ENCODE assay signal across 14 mouse cellular contexts in the genomic region with DNA sequence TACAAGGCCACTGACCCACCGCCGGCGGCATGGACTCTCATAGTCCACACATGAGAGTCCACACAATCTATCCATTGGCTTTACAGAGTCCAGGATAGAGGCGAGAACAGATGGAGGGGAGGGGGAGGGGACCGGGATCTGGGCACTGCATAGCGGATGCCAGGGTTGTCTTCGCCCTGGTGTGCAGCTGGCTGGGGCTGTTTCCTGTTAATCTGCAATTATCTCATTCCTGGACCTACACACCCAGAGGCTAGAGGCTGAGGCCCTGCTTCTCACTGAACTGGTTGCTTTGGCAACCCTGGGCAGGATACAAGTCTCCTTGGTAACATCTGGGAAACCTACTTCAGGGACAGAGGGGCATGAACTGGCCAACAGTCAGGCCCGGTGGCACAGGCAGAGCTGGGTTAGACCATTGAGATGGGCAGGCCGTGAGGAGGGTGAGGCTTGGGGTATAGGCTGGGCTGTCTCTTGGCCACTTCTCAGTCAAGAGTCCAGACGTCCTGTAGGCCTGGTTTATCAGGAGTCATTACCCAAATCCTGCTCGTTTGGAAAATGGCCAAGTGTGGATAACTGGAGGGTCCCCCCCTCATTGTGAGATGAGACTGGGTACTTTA. TPM values are rescaled to one million over a fixed set of nuclear protein-coding genes. Genes with fewer than 3 reads are reported as not detected.
A peak's percentile ranks its signal among the peaks of the same experiment; 100 is the strongest.
DNase-seq lines count a peak whose midpoint lies in the region; ATAC-seq and TF ChIP-seq lines count a peak whose summit lies in the region.
"Had no signal": no experiment of that assay in that cellular context is flagged by ENCODE, and none has a peak within 500 bp of the region (broad histone marks: within the 10 kb centered on the region; RNA-seq: fewer than 3 reads in every experiment).

No protein-coding gene starts in this region.

- no peak overlapping the region for H3K9ac ChIP-seq in heart, embryonic 16.5 days (ENCODE audit: low read length)
- no peak overlapping the region for H3K9ac ChIP-seq in forebrain, embryonic 11.5 days (ENCODE audit: low read length)
- no peak overlapping the region for H3K9ac ChIP-seq in midbrain, embryonic 14.5 days (replicated peaks; ENCODE audit: low read length)
- H3K9ac ChIP-seq: liver, embryonic 12.5 days had no signal

- TF ChIP-seq POLR2A in thymus, adult 2 months (IDR thresholded peaks at IDR 0.05; ENCODE audit: control insufficient read depth, extremely low read depth, insufficient read depth, low read length, poor library complexity), result no peak

- H3K27ac ChIP-seq in heart, embryonic 16.5 days (ENCODE audit: low read length), result no peak overlapping the region
- H3K27ac ChIP-seq in forebrain, embryonic 11.5 days (ENCODE audit: low read depth, low read length), result no peak overlapping the region
- H3K27ac ChIP-seq in midbrain, embryonic 14.5 days (replicated peaks; ENCODE audit: low read depth, low read length), result peak overlapping the region; percentile 42
- H3K27ac ChIP-seq in thymus, adult 2 months (ENCODE audit: control insufficient read depth, insufficient read depth, low read length), result no peak overlapping the region
- H3K27ac ChIP-seq: liver, embryonic 12.5 days had no signal

- no peaks in the 10 kb centered on the region for H3K36me3 ChIP-seq in heart, embryonic 16.5 days (ENCODE audit: control insufficient read depth, insufficient read depth)
- no peaks in the 10 kb centered on the region for H3K36me3 ChIP-seq in forebrain, embryonic 11.5 days (ENCODE audit: control insufficient read depth, insufficient read depth, low read length)
- H3K36me3 ChIP-seq in midbrain, embryonic 14.5 days (ENCODE audit: control insufficient read depth, insufficient read depth, low read length), result no peaks in the 10 kb centered on the region
- H3K36me3 ChIP-seq in thymus, adult 2 months (ENCODE audit: control insufficient read depth, insufficient read depth, low read length), result no peaks in the 10 kb centered on the region
- H3K36me3 ChIP-seq: liver, embryonic 12.5 days had no signal

- no peaks in the 10 kb centered on the region for H3K27me3 ChIP-seq in heart, embryonic 16.5 days (ENCODE audit: control insufficient read depth, insufficient read depth, low read length)
- no peaks in the 10 kb centered on the region for H3K27me3 ChIP-seq in forebrain, embryonic 11.5 days (ENCODE audit: control insufficient read depth, insufficient read depth, low read length)
- no peaks in the 10 kb centered on the region for H3K27me3 ChIP-seq in midbrain, embryonic 14.5 days (ENCODE audit: control insufficient read depth, insufficient read depth, low read length)
- H3K27me3 ChIP-seq in thymus, adult 2 months (ENCODE audit: control insufficient read depth, insufficient read depth, low read length), result no peaks in the 10 kb centered on the region

- ATAC-seq in heart, embryonic 16.5 days (replicated peaks; ENCODE audit: extremely low read depth, insufficient read depth, low FRiP score), result peak; percentile 69
- ATAC-seq in forebrain, embryonic 11.5 days (replicated peaks; ENCODE audit: low FRiP score), result peak; percentile 46; the same call in 1 of the 2 replicates
- ATAC-seq in midbrain, embryonic 14.5 days (ENCODE audit: low FRiP score, low TSS enrichment), result peak; percentile 66
- no peak for ATAC-seq in megakaryocyte-erythroid progenitor cell, adult 5-6 weeks (replicated peaks; ENCODE audit: low FRiP score, low TSS enrichment, poor library complexity, severe bottlenecking)
- ATAC-seq: liver, embryonic 12.5 days had no signal

- no peak overlapping the region for H3K4me2 ChIP-seq in heart, embryonic 16.5 days (ENCODE audit: low read depth, low read length)
- no peak overlapping the region for H3K4me2 ChIP-seq in forebrain, embryonic 11.5 days (ENCODE audit: low read depth, low read length, severe bottlenecking)
- H3K4me2 ChIP-seq in midbrain, embryonic 14.5 days (ENCODE audit: low read length), result no peak overlapping the region
- H3K4me2 ChIP-seq: liver, embryonic 12.5 days had no signal

- TF ChIP-seq CTCF in thymus, adult 2 months (IDR thresholded peaks at IDR 0.05; ENCODE audit: borderline replicate concordance, control insufficient read depth, extremely low read depth, insufficient read depth, low read length, poor library complexity), result no peak

- H3K4me1 ChIP-seq in heart, embryonic 16.5 days (ENCODE audit: control insufficient read depth, insufficient read depth, low read length), result no peaks in the 10 kb centered on the region
- H3K4me1 ChIP-seq in forebrain, embryonic 11.5 days (replicated peaks; ENCODE audit: control insufficient read depth, insufficient read depth, low read length), result no peaks in the 10 kb centered on the region
- 0 out of 2 replicates have a peak, but pooled peaks cover 3% of the 10 kb centered on the region for H3K4me1 ChIP-seq in midbrain, embryonic 14.5 days (ENCODE audit: control insufficient read depth, insufficient read depth, low read length)
- H3K4me1 ChIP-seq in thymus, adult 2 months (replicated peaks; ENCODE audit: control insufficient read depth, insufficient read depth, low read length), result no peaks in the 10 kb centered on the region; the same call in 1 of the 2 replicates
- H3K4me1 ChIP-seq: liver, embryonic 12.5 days had no signal

- no peaks in the 10 kb centered on the region for H3K9me3 ChIP-seq in heart, embryonic 16.5 days (replicated peaks; ENCODE audit: control insufficient read depth, low read length)
- H3K9me3 ChIP-seq in forebrain, embryonic 11.5 days (ENCODE audit: control insufficient read depth, low read length), result no peaks in the 10 kb centered on the region
- H3K9me3 ChIP-seq in midbrain, embryonic 14.5 days (ENCODE audit: control insufficient read depth, low read length), result no peaks in the 10 kb centered on the region

- no peak overlapping the region for H3K4me3 ChIP-seq in heart, embryonic 16.5 days (ENCODE audit: low read length)
- no peak overlapping the region for H3K4me3 ChIP-seq in forebrain, embryonic 11.5 days (ENCODE audit: low read depth, low read length)
- no peak overlapping the region for H3K4me3 ChIP-seq in midbrain, embryonic 14.5 days (replicated peaks; ENCODE audit: low read depth, low read length)
- H3K4me3 ChIP-seq in thymus, adult 2 months (ENCODE audit: control insufficient read depth, insufficient read depth, low read length), result no peak overlapping the region
- H3K4me3 ChIP-seq: erythroblast, embryonic 14.5 days; liver, embryonic 12.5 days had no signal

- 69% methylated on average over 11 of the region's 11 CpGs for WGBS in heart, embryonic 16.5 days
- WGBS in forebrain, embryonic 11.5 days, result 78% methylated on average over 11 of the region's 11 CpGs
- 69% methylated on average over 11 of the region's 11 CpGs for WGBS in midbrain, embryonic 14.5 days
- 92% methylated on average over 11 of the region's 11 CpGs for WGBS in thymus, adult 2 months

- no peak for DNase-seq in heart, postnatal 10 days
- peak; percentile 77 for DNase-seq in cerebellum, adult 11-12 months
- no peak for DNase-seq in forebrain, embryonic 11.5 days (ENCODE audit: low spot score)
- DNase-seq in midbrain, embryonic 14.5 days, result peak; percentile 62
- no peak for DNase-seq in right cerebral cortex, postnatal 10 days (ENCODE audit: low spot score in 2 of 2)
- no peak for DNase-seq in thymus, adult 2 months
- DNase-seq: kidney, postnatal 14 days had no signal

- intact Hi-C loops in heart, postnatal 10 days (cut with DNase I), result no loop called here

RNA-seq across cellular contexts. Expression of a gene that starts 10.0 kb away (rescaled TPM):
- 1.4 and 1.7 TPM in 2 replicates for polyA plus RNA-seq in heart, embryonic 16.5 days (2015; fragmentation: Nextera tagmentation; extraction: Ambion mirVana)
- 1 to 10 TPM in 1 of 2 experiments, under 1 TPM in 1; 0.60 to 1.1 TPM for total RNA-seq in heart, postnatal 10 days (2021)
- polyA plus RNA-seq in forebrain, embryonic 11.5 days (2014; fragmentation: Nextera tagmentation; extraction: Ambion mirVana), result 3.7 and 4.5 TPM in 2 replicates
- 9.6 and 11.4 TPM in 2 replicates for polyA plus RNA-seq in midbrain, embryonic 14.5 days (2014; fragmentation: Nextera tagmentation; extraction: Ambion mirVana)
- total RNA-seq in megakaryocyte-erythroid progenitor cell, adult 5-6 weeks (2014; fragmentation: Nextera tagmentation), result 0.04 TPM in 1 of 2 replicates, not detected in the other
- total RNA-seq in megakaryocyte-erythroid progenitor cell, adult 5-6 weeks (2017), result not detected in 2 replicates
- polyA plus RNA-seq in thymus, adult 2 months (2012; rRNA removed), result 1.6 and 2.0 TPM in 2 replicates

RNA-seq across cellular contexts. Expression of a gene that starts 31.1 kb away (rescaled TPM):
- not detected in 2 replicates for polyA plus RNA-seq in heart, embryonic 16.5 days (2015; fragmentation: Nextera tagmentation; extraction: Ambion mirVana)
- not detected for total RNA-seq in heart, postnatal 10 days (2021)
- not detected in 2 replicates for polyA plus RNA-seq in forebrain, embryonic 11.5 days (2014; fragmentation: Nextera tagmentation; extraction: Ambion mirVana)
- polyA plus RNA-seq in midbrain, embryonic 14.5 days (2014; fragmentation: Nextera tagmentation; extraction: Ambion mirVana), result not detected in 2 replicates
- total RNA-seq in megakaryocyte-erythroid progenitor cell, adult 5-6 weeks (2014; fragmentation: Nextera tagmentation), result not detected in 2 replicates
- total RNA-seq in megakaryocyte-erythroid progenitor cell, adult 5-6 weeks (2017), result not detected in 2 replicates
- polyA plus RNA-seq in thymus, adult 2 months (2012; rRNA removed), result 0.45 and 1.1 TPM in 2 replicates
- total RNA-seq: adrenal gland, adult 18-20 months; CH12.LX; neutrophil, adult 5-6 weeks had no signal
- polyA plus RNA-seq: erythroblast, embryonic 14.5 days; liver, embryonic 12.5 days had no signal

RNA-seq across cellular contexts. Expression of a gene that starts 44.6 kb away (rescaled TPM):
- polyA plus RNA-seq in heart, embryonic 16.5 days (2015; fragmentation: Nextera tagmentation; extraction: Ambion mirVana), result not detected in 2 replicates
- total RNA-seq in heart, postnatal 10 days (2021), result not detected
- not detected in 2 replicates for polyA plus RNA-seq in forebrain, embryonic 11.5 days (2014; fragmentation: Nextera tagmentation; extraction: Ambion mirVana)
- not detected in 2 replicates for polyA plus RNA-seq in midbrain, embryonic 14.5 days (2014; fragmentation: Nextera tagmentation; extraction: Ambion mirVana)
- not detected in 2 replicates for total RNA-seq in megakaryocyte-erythroid progenitor cell, adult 5-6 weeks (2014; fragmentation: Nextera tagmentation)
- not detected in 2 replicates for total RNA-seq in megakaryocyte-erythroid progenitor cell, adult 5-6 weeks (2017)
- 0.13 TPM in 1 of 2 replicates, not detected in the other for polyA plus RNA-seq in thymus, adult 2 months (2012; rRNA removed)
- total RNA-seq: adrenal gland, adult 18-20 months; CH12.LX; neutrophil, adult 5-6 weeks had no signal
- polyA plus RNA-seq: erythroblast, embryonic 14.5 days; liver, embryonic 12.5 days had no signal

RNA-seq across cellular contexts. Expression of a gene that starts 50.5 kb away (rescaled TPM):
- 5.2 and 5.6 TPM in 2 replicates for polyA plus RNA-seq in heart, embryonic 16.5 days (2015; fragmentation: Nextera tagmentation; extraction: Ambion mirVana)
- total RNA-seq in heart, postnatal 10 days (2021), result 1 to 10 TPM; 4.4 to 4.5 TPM
- 0.71 and 0.95 TPM in 2 replicates for polyA plus RNA-seq in forebrain, embryonic 11.5 days (2014; fragmentation: Nextera tagmentation; extraction: Ambion mirVana)
- polyA plus RNA-seq in midbrain, embryonic 14.5 days (2014; fragmentation: Nextera tagmentation; extraction: Ambion mirVana), result 0.45 and 0.49 TPM in 2 replicates
- 3.2 and 3.6 TPM in 2 replicates for total RNA-seq in megakaryocyte-erythroid progenitor cell, adult 5-6 weeks (2014; fragmentation: Nextera tagmentation)
- 1.6 and 2.3 TPM in 2 replicates for total RNA-seq in megakaryocyte-erythroid progenitor cell, adult 5-6 weeks (2017)
- 16.3 and 17.2 TPM in 2 replicates for polyA plus RNA-seq in thymus, adult 2 months (2012; rRNA removed)
- polyA plus RNA-seq: erythroblast, embryonic 14.5 days had no signal

Comparison
In these comparisons a context has a peak if more than half of its experiments do, and no peak if none do; other contexts are left out.
1. DNase-seq: peak in cerebellum, adult 11-12 months (single experiment) and midbrain, embryonic 14.5 days (single experiment); none in heart, postnatal 10 days (0 of 2), forebrain, embryonic 11.5 days (single experiment), right cerebral cortex, postnatal 10 days (0 of 2) and thymus, adult 2 months (single experiment).